Mouse (Mus musculus): ENCODE measurements at regions not wholly inside any gene's neighbourhood (a gene's known extent, or its start where the extent isn't known, plus 50 kb on each side); places are given as distances from the start of the nearest gene placed in this dataset.

DNA sequence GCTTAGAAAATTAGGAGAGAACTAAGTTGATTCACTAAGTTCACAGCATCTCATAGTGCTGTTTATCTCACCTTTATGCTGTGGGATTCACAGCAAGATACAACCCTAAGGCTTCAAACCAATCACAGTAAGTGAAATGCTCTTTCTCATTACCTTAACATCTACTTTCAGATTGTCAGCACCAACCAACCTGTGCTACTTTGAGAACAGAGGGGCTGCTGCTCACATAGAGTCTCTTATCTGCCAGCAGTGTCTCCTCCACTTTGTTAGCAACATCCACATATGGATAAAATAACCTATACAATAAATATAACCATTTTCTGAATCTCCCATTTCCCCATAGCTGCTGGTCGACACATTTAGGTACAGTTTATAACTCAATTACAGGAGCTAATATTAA is 456.1 kb downstream of the Tecrl start:
- TF ChIP-seq CTCF (IDR thresholded peaks at IDR 0.05; ENCODE audit: control insufficient read depth, insufficient read depth, insufficient read length): no peak
- no peak for TF ChIP-seq USF1 (IDR thresholded peaks at IDR 0.05; ENCODE audit: low read depth)
- no peak for TF ChIP-seq CEBPB (IDR thresholded peaks at IDR 0.05; ENCODE audit: low read depth)
- no peak for TF ChIP-seq MYOD1 (IDR thresholded peaks at IDR 0.05; ENCODE audit: control insufficient read depth, insufficient read length, low read depth)
- no peak for TF ChIP-seq MYOG (IDR thresholded peaks at IDR 0.05; ENCODE audit: control insufficient read depth, extremely low read depth, insufficient read length)
- no peak for TF ChIP-seq MAX (IDR thresholded peaks at IDR 0.05)

Measured in C2C12 (cell line).